Mouse (Mus musculus) lung, embryonic 14.5 days (tissue): Measurements from ENCODE around the gene Zfp94. TPM values are rescaled to one million over a fixed set of nuclear protein-coding genes. Genes with fewer than 3 reads are reported as not detected.

Source experiments
- ATAC-seq: fragments of 200-750 bp; cut with Nextera tagmentation; 2 replicates; pipeline ENCODE4 v1.8.0; 2017; ENCODE audit warnings: mild to moderate bottlenecking, moderate TSS enrichment, moderate library complexity; ENCODE audit not compliant: insufficient read depth
- DNase-seq: peaks from one replicate; pipeline ENCODE4 v3.0.0-alpha.2; 2015
- H3K27ac ChIP-seq: fragments of 300-500 bp; sonication (generic); 2 replicates; pipeline ENCODE4 v1.5.1; 2014; ENCODE audit warnings: low read depth, mild to moderate bottlenecking, moderate library complexity
- H3K27me3 ChIP-seq: fragments of 300-500 bp; sonication (generic); 2 replicates; pipeline ENCODE4 v1.6.1; 2014; ENCODE audit warnings: low read length, control low read depth; ENCODE audit not compliant: insufficient read depth
- H3K36me3 ChIP-seq: fragments of 300-500 bp; sonication (generic); 2 replicates; pipeline ENCODE4 v1.6.1; 2014; ENCODE audit warnings: control low read depth; ENCODE audit not compliant: insufficient read depth
- H3K4me1 ChIP-seq: fragments of 300-500 bp; sonication (generic); 2 replicates; pipeline ENCODE4 v1.6.1; 2014; ENCODE audit warnings: antibody characterized with exemption, control low read depth; ENCODE audit not compliant: insufficient read depth
- H3K4me2 ChIP-seq: fragments of 300-500 bp; sonication (generic); 2 replicates; pipeline ENCODE4 v1.6.1; 2014; ENCODE audit warnings: mild to moderate bottlenecking
- H3K4me3 ChIP-seq: fragments of 300-500 bp; sonication (generic); 2 replicates; pipeline ENCODE4 v1.5.1; 2014; ENCODE audit warnings: low read depth, low read length
- H3K9ac ChIP-seq: fragments of 300-500 bp; sonication (generic); 2 replicates; pipeline ENCODE4 v1.6.1; 2014
- H3K9me3 ChIP-seq: fragments of 300-500 bp; sonication (generic); 2 replicates; pipeline ENCODE4 v1.6.1; 2016; ENCODE audit warnings: low read depth, low read length, control low read depth
- CTCF ChIP-seq: IDR thresholded peaks from 2 replicates; pipeline ENCODE4 v1.5.1; 2016; ENCODE audit warnings: antibody characterized with exemption, low read depth
- WGBS: fragments of 180-500 bp; shearing (Covaris S2); extraction: QIAGEN DNeasy Blood & Tissue Kit; methylation state at CpG from one replicate; pipeline ENCODE4 v1.1.7; 2014; 5-methylcytosine and 5-hydroxymethylcytosine counted together
- polyA plus RNA-seq: library from polyadenylated mRNA; unstranded; fragments of >200 nt; fragmentation: Nextera tagmentation; extraction: Ambion mirVana; gene quantifications from 2 replicates; pipeline ENCODE4 v1.2.1, GENCODE M21; 2014

Zfp94 gene
- polyA plus RNA-seq, 1 experiment from 2014 or later, result 9.8 TPM

- 0 out of 2 replicates have a peak, but pooled peaks cover 4% of the 10 kb centered on the region for H3K4me1 ChIP-seq
- no peak for ATAC-seq
- H3K27ac ChIP-seq, result no peak overlapping the region
- no peak for TF ChIP-seq CTCF
- no peak overlapping the region for H3K4me2 ChIP-seq
- H3K9ac ChIP-seq, result no peak overlapping the region
- no peak overlapping the region for H3K4me3 ChIP-seq
- 64% methylated on average over 6 of the region's 6 CpGs for WGBS
- H3K27me3 ChIP-seq, result no peaks in the 10 kb centered on the region
- 0 out of 2 replicates have a peak, but pooled peaks cover 2% of the 10 kb centered on the region for H3K9me3 ChIP-seq
- H3K36me3 ChIP-seq, result no peaks in the 10 kb centered on the region
- no peak for DNase-seq
Observed at GRCm38 (mm10) chr7:24318942-24319341, 2.5 kb upstream of the Zfp94 start.

DNA sequence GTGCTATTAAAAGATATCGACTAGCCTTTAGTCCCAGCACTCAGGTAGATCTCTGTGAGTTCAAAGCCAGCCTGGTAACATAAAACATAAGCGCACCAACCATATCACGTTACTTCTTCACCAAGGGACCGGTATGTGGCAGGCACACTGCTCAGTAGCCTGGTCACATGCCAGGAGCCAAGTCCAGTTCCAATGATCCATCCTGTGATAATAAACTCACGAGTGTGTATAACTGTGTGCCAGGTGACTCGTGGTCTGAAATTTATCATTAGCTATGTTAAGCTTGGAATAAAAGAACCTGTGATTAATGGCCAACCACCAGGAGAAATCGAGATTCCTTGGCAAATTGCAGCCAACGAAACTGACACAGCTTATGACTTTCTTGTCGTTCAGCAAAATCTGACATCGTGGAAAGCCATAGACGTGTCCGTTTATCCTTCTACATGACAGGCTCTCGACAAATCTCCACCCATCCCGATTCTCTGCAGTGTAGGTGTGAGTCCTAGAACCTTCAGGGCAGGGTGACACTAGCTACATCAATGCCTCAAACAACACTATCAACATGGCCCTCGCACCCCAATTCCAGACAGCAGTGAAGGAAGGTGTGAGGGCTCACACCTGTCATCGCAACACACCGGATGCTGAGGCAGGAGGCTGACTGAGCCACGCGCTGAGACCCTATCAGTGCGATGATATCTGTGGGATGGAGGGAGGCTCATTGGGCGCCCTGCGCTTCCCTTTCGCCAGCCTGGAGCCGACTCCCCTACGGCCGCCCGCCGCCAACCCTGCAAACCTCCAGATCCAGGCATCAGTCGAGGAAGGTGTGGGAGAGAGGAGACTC lies 520 bp downstream of the Zfp94 start:
- Histone ChIP-seq H3K27ac (peak overlapping the region; percentile 72), H3K4me1 (0 out of 2 replicates have a peak, but pooled peaks cover 4% of the 10 kb centered on the region), H3K4me3 (peak overlapping the region; percentile 66), H3K27me3 (no peaks in the 10 kb centered on the region), H3K36me3 (peaks cover 19% of the 10 kb centered on the region), H3K9me3 (no peaks in the 10 kb centered on the region), H3K9ac (peak overlapping the region; percentile 64), H3K4me2 (peak overlapping the region; percentile 88)
- DNase-seq, result no peak
- TF ChIP-seq CTCF, result no peak
- WGBS, result 22% methylated on average over 29 of the region's 29 CpGs
- peak; percentile 80 for ATAC-seq

GRCm38 (mm10) chr7:24300771-24301282 lies 15.6 kb downstream of the Zfp94 start, which contains the start of gene Zfp61:
Zfp61 (minus strand) TSS chr7:24301232.
- H3K27me3 ChIP-seq, result no peaks in the 10 kb centered on the region
- peaks cover 22% of the 10 kb centered on the region for H3K36me3 ChIP-seq
- peak within 1 kb of the TSS; percentile 54 for H3K9ac ChIP-seq
- no peaks in the 10 kb centered on the region for H3K9me3 ChIP-seq
- ATAC-seq, result peak; percentile 73
- TF ChIP-seq CTCF, result no peak
- peak within 1 kb of the TSS; percentile 72 for H3K4me3 ChIP-seq
- H3K27ac ChIP-seq, result peak within 1 kb of the TSS; percentile 67
- peak within 1 kb of the TSS; percentile 91 for H3K4me2 ChIP-seq
- H3K4me1 ChIP-seq, result peaks cover 6% of the 10 kb centered on the region; the same call in 1 of the 2 replicates
- WGBS, result 1% methylated on average over 13 of the region's 13 CpGs
- peak; percentile 82 for DNase-seq

DNA sequence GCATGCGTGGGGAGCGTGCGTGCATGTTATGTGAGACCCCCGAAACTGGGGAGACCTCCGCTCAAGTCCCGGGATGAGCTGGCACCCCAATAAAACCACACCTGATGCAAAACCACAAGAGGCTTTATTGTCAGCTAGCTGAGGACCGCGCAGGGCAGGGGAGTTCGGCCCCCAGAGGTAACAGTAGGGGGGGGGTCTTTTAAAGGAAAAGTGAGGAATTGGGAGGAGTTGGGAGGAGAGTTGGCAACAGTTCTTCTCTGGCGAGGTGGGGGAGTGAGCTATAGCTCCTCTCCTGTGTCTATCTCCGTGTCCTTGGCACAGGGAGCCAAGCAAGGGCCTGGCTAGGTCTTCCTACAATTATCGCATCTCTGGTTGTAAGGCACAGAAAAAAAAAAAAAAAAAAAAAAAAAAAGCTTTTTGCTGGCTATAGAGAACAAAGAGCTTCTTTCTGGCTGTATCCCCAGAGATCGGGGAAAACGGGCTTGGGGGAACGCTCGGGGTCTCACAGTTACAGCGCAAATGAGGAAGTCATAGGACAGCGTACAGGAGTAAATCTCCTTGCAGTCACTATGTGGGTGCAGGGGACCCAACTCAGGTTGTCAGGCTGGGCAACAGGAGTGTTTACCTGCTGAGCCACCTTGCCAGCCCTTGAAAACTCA lies 16.5 kb downstream of the Zfp94 start:
- H3K36me3 ChIP-seq, result peaks cover 31% of the 10 kb centered on the region
- H3K27ac ChIP-seq, result peak overlapping the region; percentile 93; the same call in 1 of the 2 replicates
- peak; percentile 39 for DNase-seq
- H3K9me3 ChIP-seq, result no peaks in the 10 kb centered on the region
- no peaks in the 10 kb centered on the region for H3K27me3 ChIP-seq
- ATAC-seq, result peak; percentile 25; the same call in 1 of the 2 replicates
- H3K4me3 ChIP-seq, result peak overlapping the region; percentile 72
- under 1% methylated on average over 18 of the region's 18 CpGs for WGBS
- peak overlapping the region; percentile 54 for H3K9ac ChIP-seq
- H3K4me2 ChIP-seq, result peak overlapping the region; percentile 91
- peaks cover 6% of the 10 kb centered on the region; the same call in 1 of the 2 replicates for H3K4me1 ChIP-seq
- TF ChIP-seq CTCF, result no peak

DNA sequence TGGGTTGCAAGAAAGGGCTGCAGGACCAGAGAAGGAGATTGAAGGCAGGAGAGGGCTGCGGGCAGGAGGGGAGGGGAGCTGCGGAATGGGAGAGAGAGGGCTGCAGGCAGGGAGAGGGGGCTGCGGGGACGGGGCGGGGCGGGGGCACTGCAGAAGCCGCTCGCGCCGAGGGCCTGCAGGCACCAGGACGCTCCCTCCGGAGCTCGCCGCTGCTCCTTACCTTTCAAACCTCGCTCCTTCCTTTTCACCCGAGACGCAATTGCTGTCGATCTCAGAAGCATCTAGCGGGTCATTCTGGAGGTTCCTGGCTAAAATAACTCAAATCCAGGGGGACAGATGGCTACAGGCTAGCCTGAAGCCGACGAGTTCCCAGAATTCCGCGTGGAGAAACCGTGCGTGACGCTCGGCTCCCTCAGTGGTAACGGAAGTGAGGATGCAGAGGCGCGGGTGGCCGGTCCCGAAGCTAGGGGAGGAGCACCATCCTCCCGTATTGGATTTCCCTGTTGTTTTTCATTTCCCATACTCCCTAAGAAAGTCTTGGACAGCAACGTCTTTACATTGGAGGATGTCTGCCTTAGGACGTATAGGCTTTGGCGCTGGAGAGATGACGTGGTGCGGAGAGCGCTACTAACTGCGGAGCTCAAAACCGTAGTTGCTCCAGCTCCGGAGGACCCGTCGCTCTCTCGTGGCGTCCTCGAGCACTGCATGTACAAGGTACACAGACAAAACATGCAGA lies 17.3 kb downstream of the Zfp94 start:
- peak; percentile 58 for TF ChIP-seq CTCF
- H3K4me1 ChIP-seq, result peaks cover 6% of the 10 kb centered on the region; the same call in 1 of the 2 replicates
- peak overlapping the region; percentile 93 for H3K27ac ChIP-seq
- peaks cover 39% of the 10 kb centered on the region for H3K36me3 ChIP-seq
- H3K27me3 ChIP-seq, result no peaks in the 10 kb centered on the region
- peak; percentile 94 for ATAC-seq
- H3K9ac ChIP-seq, result peak overlapping the region; percentile 79
- H3K9me3 ChIP-seq, result no peaks in the 10 kb centered on the region
- peak overlapping the region; percentile 91 for H3K4me2 ChIP-seq
- peak overlapping the region; percentile 72 for H3K4me3 ChIP-seq
- WGBS, result under 1% methylated on average over 46 of the region's 47 CpGs
- DNase-seq, result peak; percentile 97

DNA sequence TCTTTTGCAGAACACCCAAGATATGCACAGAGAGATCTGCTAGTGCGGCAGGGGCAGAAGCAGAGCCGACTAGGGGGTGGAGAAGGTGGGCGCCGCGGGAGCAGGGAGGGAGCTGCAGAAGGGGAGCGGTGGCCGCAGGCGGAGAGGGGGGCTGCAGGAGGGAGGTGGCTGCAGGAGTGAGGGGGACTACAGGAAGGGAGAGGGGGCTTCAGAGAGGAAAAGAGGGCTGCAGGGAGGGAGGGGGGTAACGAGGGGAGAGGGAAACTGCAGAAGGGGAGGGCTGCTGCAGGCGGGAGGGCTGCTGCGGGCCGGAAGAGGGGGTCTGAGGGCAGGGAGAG lies 17.9 kb downstream of the Zfp94 start:
- Histone ChIP-seq H3K4me2 (peak overlapping the region; percentile 91), H3K27me3 (no peaks in the 10 kb centered on the region), H3K27ac (peak overlapping the region; percentile 93), H3K9ac (peak overlapping the region; percentile 79), H3K4me1 (peaks cover 6% of the 10 kb centered on the region; the same call in 1 of the 2 replicates), H3K36me3 (peaks cover 44% of the 10 kb centered on the region), H3K4me3 (peak overlapping the region; percentile 72), H3K9me3 (no peaks in the 10 kb centered on the region)
- ATAC-seq, result 0 out of 2 replicates have a peak, but pooled peaks have one; percentile 1
- no peak for DNase-seq
- TF ChIP-seq CTCF, result no peak
- WGBS, result under 1% methylated on average over 11 of the region's 12 CpGs
